Mouse (Mus musculus) embryonic facial prominence, embryonic 11.5 days (tissue): ENCODE results near the gene Gm20388. TPM values are rescaled to one million over a fixed set of nuclear protein-coding genes. Genes with fewer than 3 reads are reported as not detected.
A peak's percentile ranks its signal among the peaks of the same experiment; 100 is the strongest.

ENCODE experiments used
- ATAC-seq: fragments of 200-750 bp; cut with Nextera tagmentation; replicated peaks from 2 replicates; pipeline ENCODE4 v1.8.0; 2017; ENCODE audit warnings: low read depth; ENCODE audit not compliant: insufficient number of reproducible peaks, low FRiP score, low TSS enrichment
- DNase-seq: peaks from one replicate; pipeline ENCODE4 v3.0.0-alpha.2; 2015; ENCODE audit warnings: low spot score
- H3K27ac ChIP-seq: fragments of 300-500 bp; sonication (generic); replicated peaks from 2 replicates; pipeline ENCODE4 v1.5.1; 2014; ENCODE audit warnings: mild to moderate bottlenecking, low read depth, low read length, control low read depth
- H3K27me3 ChIP-seq: fragments of 300-500 bp; sonication (generic); 2 replicates; pipeline ENCODE4 v1.6.1; 2014; ENCODE audit warnings: mild to moderate bottlenecking, low read length, moderate library complexity, mixed read lengths; ENCODE audit not compliant: control insufficient read depth, insufficient read depth
- H3K36me3 ChIP-seq: fragments of 300-500 bp; sonication (generic); replicated peaks from 2 replicates; pipeline ENCODE4 v1.6.1; 2014; ENCODE audit warnings: low read depth, mild to moderate bottlenecking, low read length, moderate library complexity, mixed read lengths; ENCODE audit not compliant: control insufficient read depth, insufficient read depth
- H3K4me1 ChIP-seq: fragments of 300-500 bp; sonication (generic); 2 replicates; pipeline ENCODE4 v1.6.1; 2014; ENCODE audit warnings: low read length, mixed read lengths; ENCODE audit not compliant: control insufficient read depth, insufficient read depth
- H3K4me2 ChIP-seq: fragments of 300-500 bp; sonication (generic); 2 replicates; pipeline ENCODE4 v1.6.1; 2014; ENCODE audit warnings: low read depth, mild to moderate bottlenecking, control low read depth, low read length, moderate library complexity
- H3K4me3 ChIP-seq: fragments of 300-500 bp; sonication (generic); 2 replicates; pipeline ENCODE4 v1.5.1; 2014; ENCODE audit warnings: low read depth, low read length, control low read depth
- H3K9ac ChIP-seq: fragments of 300-500 bp; sonication (generic); replicated peaks from 2 replicates; pipeline ENCODE4 v1.6.1; 2014; ENCODE audit warnings: mild to moderate bottlenecking, control low read depth, low read length
- H3K9me3 ChIP-seq: fragments of 300-500 bp; sonication (generic); replicated peaks from 2 replicates; pipeline ENCODE4 v1.6.1; 2016; ENCODE audit warnings: mild to moderate bottlenecking, low read length, inconsistent platforms, mixed read lengths; ENCODE audit not compliant: control insufficient read depth
- WGBS: fragments of 180-500 bp; shearing (Covaris S2); extraction: QIAGEN DNeasy Blood & Tissue Kit; methylation state at CpG from one replicate; pipeline ENCODE4 v1.1.7; 2014; 5-methylcytosine and 5-hydroxymethylcytosine counted together
- polyA plus RNA-seq: library from polyadenylated mRNA; unstranded; fragments of >200 nt; fragmentation: Nextera tagmentation; extraction: Ambion mirVana; gene quantifications from 2 replicates; pipeline ENCODE4 v1.2.1, GENCODE M21; 2014

The Gm20388 gene
- polyA plus RNA-seq, 1 experiment from 2014 or later, result 3.1 TPM

- H3K4me3 ChIP-seq, result no peak overlapping the region
- ATAC-seq, result no peak
- H3K4me1 ChIP-seq, result peaks cover 8% of the 10 kb centered on the region
- peak; percentile 27 for DNase-seq
- H3K27me3 ChIP-seq, result peaks cover 19% of the 10 kb centered on the region
- H3K4me2 ChIP-seq, result no peak overlapping the region
- no peak overlapping the region for H3K27ac ChIP-seq
- H3K9me3 ChIP-seq, result no peaks in the 10 kb centered on the region
- 56% methylated on average over 6 of the region's 6 CpGs for WGBS
- H3K9ac ChIP-seq, result no peak overlapping the region
- no peaks in the 10 kb centered on the region for H3K36me3 ChIP-seq
Observed at GRCm38 (mm10) chr8:122459218-122459900, 2548.7 kb downstream of the Gm20388 start.

GRCm38 (mm10) chr8:122459990-122460389, 2549.3 kb downstream of the Gm20388 start:
- H3K9me3 ChIP-seq, result no peaks in the 10 kb centered on the region
- H3K4me2 ChIP-seq, result no peak overlapping the region; the same call in 1 of the 2 replicates
- H3K4me3 ChIP-seq, result peak overlapping the region; percentile 26
- peaks cover 19% of the 10 kb centered on the region for H3K27me3 ChIP-seq
- no peak overlapping the region for H3K27ac ChIP-seq
- H3K36me3 ChIP-seq, result no peaks in the 10 kb centered on the region
- no peak overlapping the region for H3K9ac ChIP-seq
- DNase-seq (no peak), ATAC-seq (no peak)
- WGBS, result 21% methylated on average over 7 of the region's 7 CpGs
- H3K4me1 ChIP-seq, result peaks cover 8% of the 10 kb centered on the region

DNA sequence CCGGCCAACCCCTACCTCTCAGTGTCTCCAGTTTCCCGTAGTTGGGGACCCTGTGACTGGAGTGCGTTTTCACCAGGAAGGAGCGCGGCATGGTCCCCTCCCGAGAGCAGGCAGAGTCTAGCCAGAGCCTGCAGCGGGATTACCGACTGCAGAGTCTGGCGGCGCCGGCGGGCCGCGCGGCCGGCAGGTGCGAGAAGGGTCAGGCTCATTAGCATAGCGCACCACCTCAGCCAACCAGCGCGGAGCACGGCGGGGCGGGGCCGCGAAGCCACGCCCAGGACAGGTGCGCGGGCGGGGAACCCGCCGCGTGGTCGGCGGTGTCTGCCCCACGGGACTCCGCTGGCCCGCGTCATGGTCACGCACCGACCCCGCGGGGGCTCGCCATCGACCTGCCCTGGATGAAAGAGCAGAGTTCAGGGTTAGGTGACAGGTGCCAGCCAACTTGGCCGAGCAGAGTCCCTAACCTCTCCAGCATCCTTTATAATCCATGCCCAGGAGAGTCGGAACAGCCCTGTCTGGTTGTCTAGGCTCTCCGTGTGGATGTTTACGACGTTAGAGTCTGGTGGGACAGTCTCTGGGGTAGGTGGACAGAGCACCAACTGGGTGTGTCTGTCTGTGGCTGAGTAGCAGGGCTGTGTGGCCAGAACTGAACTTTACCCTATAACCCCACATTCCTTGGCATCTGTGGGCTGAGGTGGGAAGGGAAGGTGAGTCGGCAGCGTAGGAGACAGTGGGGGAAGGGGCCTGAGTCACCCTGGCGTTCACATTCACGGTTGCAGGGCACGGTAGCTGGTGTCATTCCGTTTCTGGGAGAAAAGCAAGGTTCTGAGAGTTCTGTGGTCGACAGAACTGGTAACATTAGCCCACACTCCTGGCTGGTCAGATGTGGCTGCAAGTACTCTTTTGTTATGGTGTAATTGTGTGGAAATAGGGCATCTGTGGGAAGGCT, 2550.2 kb downstream of the Gm20388 start, which contains the start of gene Snai3:
Gene Snai3, minus strand, starts transcription at position 210 of the 949 bp plus-strand sequence.
- peaks cover 8% of the 10 kb centered on the region for H3K4me1 ChIP-seq
- H3K9ac ChIP-seq, result no peak within 1 kb of the TSS
- 3% methylated on average over 50 of the region's 56 CpGs for WGBS
- ATAC-seq, result peak; percentile 77
- DNase-seq, result peak; percentile 65
- peak within 1 kb of the TSS; percentile 26 for H3K4me3 ChIP-seq
- no peaks in the 10 kb centered on the region for H3K9me3 ChIP-seq
- H3K27me3 ChIP-seq, result peaks cover 19% of the 10 kb centered on the region
- peak within 1 kb of the TSS; percentile 45 for H3K4me2 ChIP-seq
- no peaks in the 10 kb centered on the region for H3K36me3 ChIP-seq
- no peak within 1 kb of the TSS for H3K27ac ChIP-seq

DNA sequence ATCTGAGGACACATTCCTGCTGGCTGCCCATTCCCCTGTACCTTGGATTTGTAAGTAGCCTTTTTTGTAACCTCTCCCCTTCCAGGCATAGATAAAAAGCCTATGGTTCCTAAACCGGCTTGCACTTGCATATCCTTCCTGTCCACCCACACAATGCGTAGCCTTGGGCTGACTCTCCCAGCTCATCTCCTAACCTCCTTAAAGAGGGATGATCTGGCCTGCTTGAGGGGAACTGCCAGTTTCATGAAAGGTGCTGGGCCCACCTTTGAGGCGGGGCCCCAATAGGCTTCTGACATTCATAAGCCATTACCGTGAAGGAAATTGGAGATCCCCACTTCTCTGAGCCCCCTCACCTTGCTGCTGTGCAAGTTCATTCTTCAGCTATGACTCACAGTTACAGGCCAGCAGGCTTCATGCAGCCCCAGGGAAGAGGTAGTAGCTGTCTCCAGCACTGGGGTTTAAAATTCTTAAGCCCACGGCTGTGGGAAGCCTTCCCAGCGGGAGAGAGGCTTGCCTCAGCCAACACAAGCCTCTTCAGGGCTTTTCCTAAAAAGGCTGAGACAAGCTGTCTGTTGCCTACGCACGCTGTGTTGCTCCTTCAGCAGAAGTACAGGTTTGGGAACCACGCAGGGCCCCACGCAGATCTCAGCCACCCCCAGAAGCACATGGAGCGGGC, 2551.0 kb downstream of the Gm20388 start:
- ATAC-seq (no peak), DNase-seq (no peak)
- Histone ChIP-seq H3K27me3 (peaks cover 19% of the 10 kb centered on the region), H3K9ac (no peak overlapping the region), H3K4me3 (no peak overlapping the region), H3K4me2 (no peak overlapping the region), H3K27ac (no peak overlapping the region), H3K36me3 (no peaks in the 10 kb centered on the region), H3K4me1 (peaks cover 8% of the 10 kb centered on the region), H3K9me3 (no peaks in the 10 kb centered on the region)
- WGBS, result 59% methylated on average over 11 of the region's 11 CpGs

- no peak overlapping the region for H3K4me2 ChIP-seq
- WGBS, result 74% methylated on average over 8 of the region's 8 CpGs
- peaks cover 19% of the 10 kb centered on the region for H3K27me3 ChIP-seq
- ATAC-seq, result no peak
- no peak overlapping the region for H3K4me3 ChIP-seq
- no peaks in the 10 kb centered on the region for H3K36me3 ChIP-seq
- H3K27ac ChIP-seq, result no peak overlapping the region
- H3K9me3 ChIP-seq, result no peaks in the 10 kb centered on the region
- no peak for DNase-seq
- H3K4me1 ChIP-seq, result peaks cover 8% of the 10 kb centered on the region
- H3K9ac ChIP-seq, result no peak overlapping the region
Observed at GRCm38 (mm10) chr8:122462510-122462909, 2551.9 kb downstream of the Gm20388 start.

DNA sequence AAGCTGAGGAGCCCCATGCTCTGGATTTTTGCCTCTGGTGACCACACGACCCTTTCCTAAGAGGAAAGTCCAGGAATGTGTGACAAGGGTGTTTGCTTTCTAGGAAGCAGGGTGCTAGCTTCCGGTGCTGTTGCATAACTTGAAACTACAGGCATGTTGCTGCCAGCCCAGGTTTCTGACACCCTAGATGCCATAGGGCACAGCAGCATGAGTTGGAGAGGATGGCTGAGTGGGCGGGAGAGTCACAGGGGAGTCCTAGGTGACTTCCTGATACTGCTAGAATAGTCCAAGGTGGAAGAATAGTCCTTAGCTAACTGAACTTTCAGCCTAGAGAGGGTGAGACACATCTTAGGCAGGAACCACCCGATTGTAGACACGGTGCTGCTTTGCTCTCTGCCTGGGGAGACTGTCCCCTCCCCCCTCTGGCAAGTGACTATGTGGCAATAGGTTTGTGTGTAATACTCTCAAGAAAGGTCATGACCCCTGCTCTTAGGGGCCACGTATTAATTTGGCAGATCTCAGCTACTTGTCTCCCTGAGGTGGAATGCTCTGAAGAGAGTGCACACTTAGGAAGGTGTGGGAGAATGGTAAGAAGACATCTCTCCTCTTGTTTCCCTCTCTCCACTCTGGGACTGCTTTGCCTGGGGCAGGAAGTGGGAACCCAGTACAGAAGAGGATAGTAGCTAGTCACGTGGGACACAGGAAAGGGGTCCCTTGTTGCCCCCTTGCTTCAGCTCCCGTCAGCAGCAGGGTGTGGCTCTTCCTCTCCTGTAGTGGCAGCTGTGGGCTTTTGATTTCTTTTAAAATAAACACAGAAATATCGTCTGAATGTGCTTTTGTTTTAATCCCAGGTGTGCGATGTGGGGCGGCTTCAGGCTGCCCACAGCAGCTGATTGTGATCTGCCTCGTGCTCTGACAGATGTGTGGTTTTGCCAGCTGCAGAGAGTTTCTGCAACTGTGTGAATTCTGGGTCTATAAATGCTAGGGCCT, 2553.3 kb downstream of the Gm20388 start:
- H3K36me3 ChIP-seq, result no peaks in the 10 kb centered on the region; the same call in 1 of the 2 replicates
- peaks cover 8% of the 10 kb centered on the region for H3K4me1 ChIP-seq
- no peak overlapping the region for H3K9ac ChIP-seq
- H3K27me3 ChIP-seq, result peaks cover 19% of the 10 kb centered on the region
- no peak overlapping the region for H3K4me2 ChIP-seq
- ATAC-seq, result no peak
- H3K9me3 ChIP-seq, result no peaks in the 10 kb centered on the region
- 53% methylated on average over 12 of the region's 12 CpGs for WGBS
- no peak overlapping the region for H3K4me3 ChIP-seq
- no peak for DNase-seq
- no peak overlapping the region for H3K27ac ChIP-seq

DNA sequence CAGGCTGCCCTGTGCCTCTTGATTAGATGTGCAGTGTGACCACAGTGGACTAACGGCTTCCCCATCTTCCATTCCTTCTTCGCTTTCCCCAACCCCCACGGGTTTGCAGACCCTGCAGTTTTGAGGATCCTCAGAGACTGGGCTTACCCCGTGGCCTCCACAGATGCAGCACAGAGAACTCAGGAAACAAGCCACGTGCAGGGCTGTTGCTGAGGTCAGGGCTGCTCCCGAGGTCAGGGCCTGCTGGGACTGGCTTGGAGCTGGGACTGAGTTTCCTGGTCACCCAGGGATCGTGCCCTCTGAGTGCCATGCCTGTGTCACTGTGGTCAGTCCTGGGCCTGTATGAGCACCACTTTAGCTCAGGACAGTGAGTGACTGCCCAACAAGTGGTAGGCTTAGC, 2554.3 kb downstream of the Gm20388 start:
- WGBS, result 60% methylated on average over 7 of the region's 7 CpGs
- no peaks in the 10 kb centered on the region; the same call in 1 of the 2 replicates for H3K36me3 ChIP-seq
- no peaks in the 10 kb centered on the region for H3K9me3 ChIP-seq
- no peak overlapping the region for H3K4me3 ChIP-seq
- H3K9ac ChIP-seq, result no peak overlapping the region
- H3K4me2 ChIP-seq, result no peak overlapping the region
- H3K27me3 ChIP-seq, result peaks cover 13% of the 10 kb centered on the region
- DNase-seq (no peak), ATAC-seq (no peak)
- no peak overlapping the region for H3K27ac ChIP-seq
- peaks cover 8% of the 10 kb centered on the region for H3K4me1 ChIP-seq
